Mouse (Mus musculus) forebrain, embryonic 16.5 days (tissue): ENCODE data around the gene Ifng. TPM values are rescaled to one million over a fixed set of nuclear protein-coding genes. Genes with fewer than 3 reads are reported as not detected.

Experiments
- ATAC-seq: fragments of 200-750 bp; cut with Nextera tagmentation; 2 replicates; pipeline ENCODE4 v1.8.0; 2017; ENCODE audit warnings: mild to moderate bottlenecking, moderate library complexity
- H3K27ac ChIP-seq: fragments of 300-500 bp; sonication (generic); 2 replicates; pipeline ENCODE4 v1.5.1; 2014; ENCODE audit warnings: low read length, control low read depth
- H3K27me3 ChIP-seq: fragments of 300-500 bp; sonication (generic); replicated peaks from 2 replicates; pipeline ENCODE4 v1.6.1; 2014; ENCODE audit warnings: low read length; ENCODE audit not compliant: control insufficient read depth, insufficient read depth
- H3K36me3 ChIP-seq: fragments of 300-500 bp; sonication (generic); 2 replicates; pipeline ENCODE4 v1.6.1; 2014; ENCODE audit not compliant: control insufficient read depth, insufficient read depth
- H3K4me1 ChIP-seq: fragments of 300-500 bp; sonication (generic); replicated peaks from 2 replicates; pipeline ENCODE4 v1.6.1; 2014; ENCODE audit warnings: low read length; ENCODE audit not compliant: control insufficient read depth, insufficient read depth
- H3K4me2 ChIP-seq: fragments of 300-500 bp; sonication (generic); 2 replicates; pipeline ENCODE4 v1.6.1; 2014; ENCODE audit warnings: mild to moderate bottlenecking, low read length, control low read depth
- H3K4me3 ChIP-seq: fragments of 300-500 bp; sonication (generic); replicated peaks from 2 replicates; pipeline ENCODE4 v1.5.1; 2014; ENCODE audit warnings: mild to moderate bottlenecking, low read length, control low read depth
- H3K9ac ChIP-seq: fragments of 300-500 bp; sonication (generic); replicated peaks from 2 replicates; pipeline ENCODE4 v1.6.1; 2014; ENCODE audit warnings: low read depth, low read length, control low read depth
- H3K9me3 ChIP-seq: fragments of 300-500 bp; sonication (generic); 2 replicates; pipeline ENCODE4 v1.6.1; 2016; ENCODE audit warnings: low read length; ENCODE audit not compliant: control insufficient read depth
- WGBS: fragments of 180-500 bp; shearing (Covaris S2); extraction: QIAGEN DNeasy Blood & Tissue Kit; methylation state at CpG from one replicate; pipeline ENCODE4 v1.1.7; 2014; 5-methylcytosine and 5-hydroxymethylcytosine counted together
- polyA plus RNA-seq: library from polyadenylated mRNA; unstranded; fragments of >200 nt; fragmentation: Nextera tagmentation; extraction: Ambion mirVana; gene quantifications from 2 replicates; pipeline ENCODE4 v1.2.1, GENCODE M21; 2015

Ifng gene
- polyA plus RNA-seq = not detected in 2 replicates

DNA sequence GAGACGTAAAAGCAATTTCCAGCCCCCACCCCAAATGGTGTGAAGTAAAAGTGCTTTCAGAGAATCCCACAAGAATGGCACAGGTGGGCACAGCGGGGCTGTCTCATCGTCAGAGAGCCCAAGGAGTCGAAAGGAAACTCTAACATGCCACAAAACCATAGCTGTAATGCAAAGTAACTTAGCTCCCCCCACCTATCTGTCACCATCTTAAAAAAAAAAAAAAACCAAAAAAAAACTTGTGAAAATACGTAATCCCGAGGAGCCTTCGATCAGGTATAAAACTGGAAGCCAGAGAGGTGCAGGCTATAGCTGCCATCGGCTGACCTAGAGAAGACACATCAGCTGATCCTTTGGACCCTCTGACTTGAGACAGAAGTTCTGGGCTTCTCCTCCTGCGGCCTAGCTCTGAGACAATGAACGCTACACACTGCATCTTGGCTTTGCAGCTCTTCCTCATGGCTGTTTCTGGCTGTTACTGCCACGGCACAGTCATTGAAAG is at the start of gene Ifng:
Gene Ifng (plus strand): TSS at position 305 of the 499 bp plus-strand sequence.
- 91% methylated on average over 11 of the region's 11 CpGs for WGBS
- no peak within 1 kb of the TSS for H3K9ac ChIP-seq
- H3K4me2 ChIP-seq = no peak within 1 kb of the TSS
- H3K27me3 ChIP-seq = no peaks in the 10 kb centered on the region
- H3K4me3 ChIP-seq = no peak within 1 kb of the TSS
- ATAC-seq = no peak
- no peaks in the 10 kb centered on the region for H3K4me1 ChIP-seq
- no peaks in the 10 kb centered on the region for H3K36me3 ChIP-seq
- no peak within 1 kb of the TSS for H3K27ac ChIP-seq
- H3K9me3 ChIP-seq = no peaks in the 10 kb centered on the region

DNA sequence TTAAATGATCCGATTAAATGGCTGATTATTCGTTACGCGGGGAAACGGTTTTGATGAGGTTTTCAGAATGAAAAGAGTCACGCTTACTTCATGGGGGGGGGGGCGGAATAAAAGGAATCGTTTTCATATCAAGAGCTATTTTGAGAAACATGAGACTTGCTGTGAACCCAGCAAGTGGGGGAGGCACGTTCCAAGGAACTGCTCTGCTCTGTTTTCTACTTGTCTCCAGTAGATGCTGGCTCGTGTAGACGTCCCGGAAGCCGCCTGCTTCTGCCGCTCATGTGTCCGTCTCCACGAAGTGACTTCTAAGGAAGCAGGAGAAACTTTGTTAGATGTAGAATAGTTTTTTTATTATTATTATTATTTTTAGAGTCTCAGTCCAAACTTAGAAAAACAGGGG is 40.9 kb upstream of the Ifng start:
- Histone ChIP-seq H3K4me2 (no peak overlapping the region), H3K4me1 (no peaks in the 10 kb centered on the region), H3K36me3 (no peaks in the 10 kb centered on the region), H3K27ac (no peak overlapping the region), H3K9ac (no peak overlapping the region), H3K27me3 (no peaks in the 10 kb centered on the region), H3K9me3 (no peaks in the 10 kb centered on the region), H3K4me3 (no peak overlapping the region)
- 62% methylated on average over 16 of the region's 16 CpGs for WGBS
- ATAC-seq = no peak

- Histone ChIP-seq H3K4me1 (no peaks in the 10 kb centered on the region), H3K36me3 (no peaks in the 10 kb centered on the region), H3K9ac (no peak overlapping the region), H3K27ac (no peak overlapping the region), H3K4me3 (no peak overlapping the region), H3K27me3 (no peaks in the 10 kb centered on the region), H3K9me3 (no peaks in the 10 kb centered on the region), H3K4me2 (no peak overlapping the region)
- ATAC-seq = no peak
- 84% methylated on average over 5 of the region's 5 CpGs for WGBS
Observed at GRCm38 (mm10) chr10:118406463-118407221, 34.2 kb upstream of the Ifng start.

DNA sequence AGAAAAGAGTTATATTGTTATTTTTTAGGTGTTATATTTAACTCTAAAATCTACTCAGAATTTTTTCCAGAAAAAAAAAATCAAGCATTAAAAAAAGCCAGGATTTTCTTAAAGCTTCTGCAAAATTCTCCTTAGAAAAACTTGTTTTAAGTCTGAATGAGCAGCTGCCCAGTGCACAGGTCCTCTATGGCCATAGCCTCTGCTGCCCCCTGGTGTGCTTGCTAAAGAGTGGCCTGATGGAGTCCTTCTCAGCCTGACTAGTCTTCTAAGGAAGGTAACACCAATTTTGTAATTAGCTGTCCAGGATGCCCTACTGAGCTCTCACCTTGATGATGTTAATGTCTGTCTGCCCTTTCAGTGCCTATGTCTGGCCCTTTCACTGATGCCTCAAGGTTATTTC is 29.5 kb upstream of the Ifng start:
- Histone ChIP-seq H3K27me3 (no peaks in the 10 kb centered on the region), H3K4me1 (no peaks in the 10 kb centered on the region), H3K9ac (no peak overlapping the region), H3K36me3 (no peaks in the 10 kb centered on the region), H3K4me2 (no peak overlapping the region), H3K4me3 (no peak overlapping the region), H3K27ac (no peak overlapping the region), H3K9me3 (no peaks in the 10 kb centered on the region)
- ATAC-seq = no peak

DNA sequence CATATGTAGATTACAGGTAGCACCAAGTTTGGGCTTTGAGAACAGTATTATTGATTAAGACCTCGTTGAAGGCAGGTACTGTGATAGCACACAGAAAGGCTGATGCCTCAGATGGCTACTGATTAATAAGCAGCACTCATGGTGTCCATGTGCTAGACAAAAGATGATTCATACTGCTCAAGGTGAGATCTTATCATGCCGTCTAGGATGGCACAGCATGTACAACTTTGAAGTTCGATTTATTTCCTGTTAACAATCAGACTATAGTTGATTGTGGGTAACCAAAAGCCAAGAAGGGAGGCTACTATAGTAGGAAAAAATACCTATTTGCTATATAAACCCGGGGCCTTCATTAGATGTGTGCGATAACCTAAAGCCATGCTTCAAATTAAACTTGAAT is 28.1 kb upstream of the Ifng start:
- H3K4me3 ChIP-seq = no peak overlapping the region
- no peaks in the 10 kb centered on the region for H3K36me3 ChIP-seq
- no peak overlapping the region for H3K4me2 ChIP-seq
- H3K4me1 ChIP-seq = no peaks in the 10 kb centered on the region
- H3K27ac ChIP-seq = no peak overlapping the region
- H3K27me3 ChIP-seq = no peaks in the 10 kb centered on the region
- ATAC-seq = no peak
- WGBS = 86% methylated on average over 5 of the region's 5 CpGs
- H3K9ac ChIP-seq = no peak overlapping the region
- H3K9me3 ChIP-seq = no peaks in the 10 kb centered on the region

DNA sequence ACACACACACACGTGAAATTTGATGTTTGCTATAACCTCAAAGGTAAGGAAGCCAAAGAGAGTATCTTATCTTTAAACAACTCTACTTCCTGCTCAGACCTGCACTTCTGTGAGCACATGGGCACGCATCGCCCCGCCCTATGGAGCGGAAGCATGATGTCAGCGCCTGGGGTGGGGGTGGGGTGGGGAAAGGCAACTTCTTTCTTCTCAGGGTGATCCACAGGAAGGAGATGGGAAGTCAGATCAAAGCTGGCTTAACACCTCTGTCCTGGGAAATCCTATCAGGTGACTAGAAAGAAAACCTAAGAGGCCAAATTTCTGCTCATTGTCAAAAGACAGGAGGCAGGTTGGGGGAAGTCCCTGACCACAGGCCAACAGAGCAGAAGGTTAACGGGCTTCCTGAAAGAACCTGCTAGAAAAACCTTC is 21.8 kb upstream of the Ifng start:
- no peak overlapping the region for H3K9ac ChIP-seq
- H3K4me3 ChIP-seq = no peak overlapping the region
- no peaks in the 10 kb centered on the region for H3K9me3 ChIP-seq
- no peak overlapping the region for H3K27ac ChIP-seq
- H3K36me3 ChIP-seq = no peaks in the 10 kb centered on the region
- H3K27me3 ChIP-seq = no peaks in the 10 kb centered on the region
- H3K4me2 ChIP-seq = no peak overlapping the region
- H3K4me1 ChIP-seq = no peaks in the 10 kb centered on the region
- WGBS = 81% methylated on average over 7 of the region's 7 CpGs
- no peak for ATAC-seq

DNA sequence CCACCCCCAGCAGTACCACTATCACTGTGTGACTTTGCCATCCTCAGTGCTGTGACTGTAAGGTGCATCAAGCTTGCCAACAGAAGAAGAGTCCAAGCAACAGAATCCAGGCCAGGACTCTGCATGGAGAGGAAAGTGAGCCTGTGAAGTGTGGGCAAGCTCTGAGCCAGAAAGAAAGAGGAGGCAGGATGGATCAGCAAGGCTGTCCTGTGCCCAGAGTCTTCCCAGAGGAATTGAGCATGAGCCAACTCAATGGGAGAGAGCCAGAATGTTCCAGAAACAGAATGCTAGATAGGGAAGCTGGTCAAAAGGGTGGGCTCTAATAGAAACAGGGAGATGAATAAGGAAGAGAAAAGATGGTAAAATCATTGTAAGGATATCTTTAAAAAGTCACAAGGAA is 19.9 kb upstream of the Ifng start:
- no peak overlapping the region for H3K4me3 ChIP-seq

GRCm38 (mm10) chr10:118435501-118435900 is 5.3 kb upstream of the Ifng start:
- 90% methylated on average over 6 of the region's 6 CpGs for WGBS
- H3K36me3 ChIP-seq = no peaks in the 10 kb centered on the region
- no peaks in the 10 kb centered on the region for H3K27me3 ChIP-seq
- no peak overlapping the region for H3K27ac ChIP-seq
- H3K4me1 ChIP-seq = no peaks in the 10 kb centered on the region
- no peak for ATAC-seq
- no peak overlapping the region for H3K4me3 ChIP-seq
- H3K4me2 ChIP-seq = no peak overlapping the region
- H3K9me3 ChIP-seq = no peaks in the 10 kb centered on the region
- H3K9ac ChIP-seq = no peak overlapping the region

More for the DNA sequence above, 19.9 kb upstream of the Ifng start:
- Histone ChIP-seq H3K27me3 (no peaks in the 10 kb centered on the region), H3K9me3 (no peaks in the 10 kb centered on the region), H3K36me3 (no peaks in the 10 kb centered on the region), H3K4me2 (no peak overlapping the region), H3K9ac (no peak overlapping the region), H3K4me1 (no peaks in the 10 kb centered on the region), H3K27ac (no peak overlapping the region)
- ATAC-seq = no peak

GRCm38 (mm10) chr10:118441898-118442297 is 1.1 kb downstream of the Ifng start:
- Histone ChIP-seq H3K36me3 (no peaks in the 10 kb centered on the region), H3K27me3 (no peaks in the 10 kb centered on the region), H3K27ac (no peak overlapping the region), H3K9ac (no peak overlapping the region), H3K4me1 (no peaks in the 10 kb centered on the region; the same call in 1 of the 2 replicates), H3K9me3 (no peaks in the 10 kb centered on the region), H3K4me2 (no peak overlapping the region), H3K4me3 (no peak overlapping the region)
- ATAC-seq = no peak
- 74% methylated on average over 3 of the region's 3 CpGs for WGBS
